Mouse (Mus musculus): ENCODE measurements around the gene Onecut1. TPM values are rescaled to one million over a fixed set of nuclear protein-coding genes. Genes with fewer than 3 reads are reported as not detected.

Gene Onecut1
- total and polyA plus RNA-seq, 3 experiments, result not detected

DNA sequence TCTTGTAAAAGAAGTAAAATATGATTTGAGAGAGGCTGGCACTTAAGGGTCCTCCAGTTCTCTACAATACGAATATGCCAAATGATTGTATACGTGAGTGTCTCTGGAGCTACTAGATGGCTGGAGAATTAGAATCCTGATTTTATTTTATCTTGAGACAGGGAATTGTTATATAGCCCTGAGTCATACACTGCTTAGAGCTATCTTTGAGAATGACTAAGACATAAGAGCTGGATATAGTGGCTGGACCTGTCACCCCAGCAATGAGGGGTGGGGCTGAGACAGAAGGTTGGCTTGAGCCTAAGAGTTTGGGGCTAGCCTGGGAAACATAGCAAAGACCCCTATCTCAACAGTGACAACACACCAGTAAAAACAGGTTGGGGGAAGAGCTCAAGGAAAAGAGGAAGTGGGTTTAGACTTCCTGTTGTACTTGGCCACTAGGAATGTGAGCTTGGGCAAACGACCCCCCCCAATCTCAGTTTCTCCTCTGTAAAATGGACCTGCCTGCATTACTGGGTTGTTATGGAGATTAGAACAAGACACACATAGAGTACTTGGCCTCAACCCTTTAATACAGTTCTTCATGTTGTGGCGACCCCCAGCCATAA lies 35.8 kb downstream of the Onecut1 start:
- in situ Hi-C loops (cut with MboI; ENCODE audit: low pct_ligation_motif_present, low pct_unique_long_range_greater_than_20kb, low sequenced_read_pairs), result no loop called here
- peaks cover 7 to 9% of the 10 kb centered on the region in 2 experiments for H3K4me1 ChIP-seq (ENCODE audit: control insufficient read depth in 1 of 2, insufficient read depth in 2 of 2)
- H3K36me3 ChIP-seq (replicated peaks in 1 of 2; ENCODE audit: control insufficient read depth in 1 of 2, insufficient read depth in 1 of 2, low read length in 1 of 2), result no peaks in the 10 kb centered on the region
- H3K79me2 ChIP-seq (replicated peaks; ENCODE audit: control insufficient read depth, extremely low read depth, insufficient read depth, poor library complexity, severe bottlenecking), result no peaks in the 10 kb centered on the region
- dilution Hi-C loops (cut with MboI; ENCODE audit: extremely low pct_ligation_motif_present, extremely low pct_unique_long_range_greater_than_20kb, low sequenced_read_pairs), result no loop called here
- H3K4me2 ChIP-seq (ENCODE audit: insufficient read depth, low read depth, poor library complexity, severe bottlenecking), result no peak overlapping the region
- no peak overlapping the region for H3K9ac ChIP-seq (ENCODE audit: insufficient read depth, low read depth)
- H3K4me3 ChIP-seq (replicated peaks in 1 of 3; ENCODE audit: low read depth in 2 of 3, low read length in 2 of 3, poor library complexity in 1 of 3), result no peak overlapping the region
- TF ChIP-seq ZMIZ1 (IDR thresholded peaks at IDR 0.05; ENCODE audit: low read depth, low read length) (no peak), MYC (IDR thresholded peaks at IDR 0.05; ENCODE audit: low read depth, low read length) (no peak), MAX (IDR thresholded peaks at IDR 0.05; ENCODE audit: low read length) (no peak), GABPA (IDR thresholded peaks at IDR 0.05; ENCODE audit: insufficient replicate concordance, low read depth, low read length) (no peak), NRF1 (IDR thresholded peaks at IDR 0.05; ENCODE audit: low read depth, low read length) (no peak), ETS1 (conservative IDR thresholded peaks at IDR 0.05; ENCODE audit: low read depth, low read length) (no peak), JUND (conservative IDR thresholded peaks at IDR 0.05; ENCODE audit: low read depth, low read length) (no peak), ZNF384 (IDR thresholded peaks at IDR 0.05; ENCODE audit: low read depth, low read length) (no peak)
- H3K27ac ChIP-seq (ENCODE audit: insufficient read depth, low read depth), result no peak overlapping the region
- H3K9me3 ChIP-seq (replicated peaks; ENCODE audit: low read length), result no peaks in the 10 kb centered on the region
- DNase-seq (ENCODE audit: extremely low read depth), result no peak
- H3K27me3 ChIP-seq (replicated peaks), result no peaks in the 10 kb centered on the region

- peaks cover 5 to 11% of the 10 kb centered on the region in 2 experiments for H3K4me1 ChIP-seq (ENCODE audit: control insufficient read depth in 1 of 2, insufficient read depth in 2 of 2)
- H3K9ac ChIP-seq (ENCODE audit: insufficient read depth, low read depth), result no peak overlapping the region
- dilution Hi-C loops (cut with MboI; ENCODE audit: extremely low pct_ligation_motif_present, extremely low pct_unique_long_range_greater_than_20kb, low sequenced_read_pairs) (no loop called here), in situ Hi-C loops (cut with MboI; ENCODE audit: low pct_ligation_motif_present, low pct_unique_long_range_greater_than_20kb, low sequenced_read_pairs) (loop anchor here (10.0 kb wide), 3 partner anchors 125 to 375 kb away; no protein-coding TSS in a partner anchor)
- no peak for DNase-seq (ENCODE audit: extremely low read depth)
- H3K79me2 ChIP-seq (replicated peaks; ENCODE audit: control insufficient read depth, extremely low read depth, insufficient read depth, poor library complexity, severe bottlenecking), result no peaks in the 10 kb centered on the region
- H3K9me3 ChIP-seq (replicated peaks; ENCODE audit: low read length), result no peaks in the 10 kb centered on the region
- H3K27ac ChIP-seq (ENCODE audit: insufficient read depth, low read depth), result no peak overlapping the region
- no peaks in the 10 kb centered on the region for H3K36me3 ChIP-seq (replicated peaks in 1 of 2; ENCODE audit: control insufficient read depth in 1 of 2, insufficient read depth in 1 of 2, low read length in 1 of 2)
- TF ChIP-seq ETS1 (conservative IDR thresholded peaks at IDR 0.05; ENCODE audit: low read depth, low read length), result no peak
- TF ChIP-seq JUND (conservative IDR thresholded peaks at IDR 0.05; ENCODE audit: low read depth, low read length), result no peak
- TF ChIP-seq USF1 (IDR thresholded peaks at IDR 0.05; ENCODE audit: low read depth, low read length), result no peak
- TF ChIP-seq MAX (IDR thresholded peaks at IDR 0.05; ENCODE audit: low read length), result no peak
- TF ChIP-seq POLR2A (IDR thresholded peaks at IDR 0.05; ENCODE audit: low read depth, low read length), result no peak
- no peak for TF ChIP-seq KAT2A (IDR thresholded peaks at IDR 0.05; ENCODE audit: insufficient replicate concordance, low read length)
- TF ChIP-seq EP300 (IDR thresholded peaks at IDR 0.05; ENCODE audit: low read length), result no peak
- TF ChIP-seq CTCF (conservative IDR thresholded peaks at IDR 0.05 in 1 of 2, IDR thresholded peaks at IDR 0.05 in 1 of 2; ENCODE audit: low read depth in 2 of 2, low read length in 2 of 2), result no peak
- no peak for TF ChIP-seq E2F4 (IDR thresholded peaks at IDR 0.05; ENCODE audit: insufficient replicate concordance, low read depth, low read length)
- H3K4me3 ChIP-seq (replicated peaks in 1 of 3; ENCODE audit: low read depth in 2 of 3, low read length in 2 of 3, poor library complexity in 1 of 3), result no peak overlapping the region
- H3K27me3 ChIP-seq (replicated peaks), result no peaks in the 10 kb centered on the region
- no peak overlapping the region for H3K4me2 ChIP-seq (ENCODE audit: insufficient read depth, low read depth, poor library complexity, severe bottlenecking)
These were observed 38.4 kb downstream of the Onecut1 start for GRCm38 (mm10) chr9:74900141-74900540.
